In the genomic region with DNA sequence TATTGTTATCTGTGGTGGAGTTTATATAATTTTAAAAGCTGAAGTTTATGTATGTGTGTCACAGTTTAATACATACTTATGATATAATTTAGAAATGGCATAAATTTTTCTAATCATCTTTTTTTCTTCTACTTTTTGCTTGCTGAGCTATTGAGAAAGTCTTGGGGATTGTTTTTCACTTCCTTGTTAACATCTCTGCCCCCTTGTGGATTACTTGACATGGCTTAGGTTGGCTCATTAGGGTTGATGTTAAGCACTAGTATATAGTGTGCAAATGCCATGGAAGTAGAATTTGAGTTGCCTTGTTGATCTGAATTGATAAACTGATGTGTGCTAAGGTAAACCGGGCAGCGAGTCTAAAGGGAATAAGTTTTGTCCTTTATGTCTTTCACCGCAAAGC, we compare ENCODE assay signal across 12 mouse cellular contexts.
"Had no signal": no experiment of that assay in that cellular context is flagged by ENCODE, and none has a peak within 500 bp of the region (broad histone marks: within the 10 kb centered on the region; RNA-seq: fewer than 3 reads in every experiment).

No protein-coding gene starts in this region.

- H3K4me3 ChIP-seq: kidney, embryonic 15.5 days; limb, embryonic 10.5 days; liver, embryonic 12.5 days; lung, embryonic 15.5 days; midbrain, embryonic 10.5 days had no signal

- ATAC-seq: liver, embryonic 12.5 days had no signal

- H3K36me3 ChIP-seq: kidney, embryonic 15.5 days; limb, embryonic 10.5 days; liver, embryonic 12.5 days; lung, embryonic 15.5 days; midbrain, embryonic 10.5 days had no signal

- H3K27ac ChIP-seq: kidney, embryonic 15.5 days; limb, embryonic 10.5 days; liver, embryonic 12.5 days; lung, embryonic 15.5 days; midbrain, embryonic 10.5 days had no signal

- H3K9me3 ChIP-seq: kidney, embryonic 15.5 days; limb, embryonic 10.5 days; liver, embryonic 12.5 days; lung, embryonic 15.5 days; midbrain, embryonic 10.5 days had no signal

- H3K9ac ChIP-seq: kidney, embryonic 15.5 days; liver, embryonic 12.5 days; lung, embryonic 15.5 days had no signal

- H3K4me2 ChIP-seq: kidney, embryonic 15.5 days; liver, embryonic 12.5 days; lung, embryonic 15.5 days had no signal

- H3K27me3 ChIP-seq: kidney, embryonic 15.5 days; liver, embryonic 12.5 days; lung, embryonic 15.5 days had no signal

- DNase-seq: kidney, adult 2 months; kidney, postnatal 36 days; midbrain, embryonic 14.5 days; right cerebral cortex, adult 18-20 months; right cerebral cortex, postnatal 25 days; thymus, adult 2 months; thymus, postnatal 25 days had no signal

- H3K4me1 ChIP-seq: kidney, embryonic 15.5 days; limb, embryonic 10.5 days; liver, embryonic 12.5 days; lung, embryonic 15.5 days; midbrain, embryonic 10.5 days had no signal
